Mouse (Mus musculus) C2C12 (cell line): ENCODE results near the gene Osbpl9. TPM values are rescaled to one million over a fixed set of nuclear protein-coding genes. Genes with fewer than 3 reads are reported as not detected.

Experiments used
- H3K27me3 ChIP-seq: one replicate; pipeline ENCODE4 v1.6.1; 2011; ENCODE audit not compliant: control insufficient read depth, insufficient read depth, insufficient read length
- H3K36me3 ChIP-seq: one replicate; pipeline ENCODE4 v1.6.1; 2011; ENCODE audit not compliant: control insufficient read depth, insufficient read depth
- H3K4me3 ChIP-seq: one replicate; pipeline ENCODE4 v1.5.1; 2011; ENCODE audit warnings: mild to moderate bottlenecking, control low read depth; ENCODE audit not compliant: poor library complexity, insufficient read depth, severe bottlenecking
- H3K79me2 ChIP-seq: one replicate; pipeline ENCODE4 v1.6.1; 2011; ENCODE audit not compliant: control insufficient read depth, insufficient read depth
- H3K79me3 ChIP-seq: one replicate; pipeline ENCODE4 v1.6.1; 2011; ENCODE audit warnings: low read depth, control low read depth
- H3ac ChIP-seq: one replicate; pipeline ENCODE3; 2011; ENCODE audit warnings: low read depth; ENCODE audit not compliant: control insufficient read depth, insufficient read length
- CEBPB ChIP-seq: IDR thresholded peaks from one replicate; pipeline ENCODE4 v1.6.1; 2011; ENCODE audit warnings: low read depth, mild to moderate bottlenecking, control low read depth, moderate library complexity
- CTCF ChIP-seq: IDR thresholded peaks from one replicate; pipeline ENCODE4 v1.5.1; 2011; ENCODE audit not compliant: control insufficient read depth, insufficient read depth, insufficient read length
- FOSL1 ChIP-seq: IDR thresholded peaks from one replicate; pipeline ENCODE4 v1.8.0; 2011; ENCODE audit warnings: mild to moderate bottlenecking, low read length; ENCODE audit not compliant: poor library complexity, insufficient read depth, severe bottlenecking
- MAX ChIP-seq: IDR thresholded peaks from one replicate; pipeline ENCODE4 v1.6.1; 2011; ENCODE audit warnings: mild to moderate bottlenecking, control low read depth
- MYOD1 ChIP-seq: IDR thresholded peaks from one replicate; pipeline ENCODE4 v1.6.1; 2011; ENCODE audit warnings: low read depth; ENCODE audit not compliant: control insufficient read depth, insufficient read length
- MYOG ChIP-seq: IDR thresholded peaks from one replicate; pipeline ENCODE4 v1.6.1; 2011; ENCODE audit not compliant: control insufficient read depth, insufficient read length; ENCODE audit errors: extremely low read depth
- USF1 ChIP-seq: IDR thresholded peaks from one replicate; pipeline ENCODE4 v1.6.1; 2011; ENCODE audit warnings: low read depth, mild to moderate bottlenecking, control low read depth, moderate library complexity
- polyA plus RNA-seq: library from polyadenylated mRNA; unstranded; fragments of >200 nt; fragmentation: generic; extraction: Trizol; gene quantifications from one replicate; pipeline ENCODE4 v1.2.1, GENCODE M21; 2012; ENCODE audit warnings: missing spikeins

Osbpl9 gene
- polyA plus RNA-seq, 1 experiment, result 27.2 TPM

GRCm38 (mm10) chr4:109241221-109241620 is 39.1 kb upstream of the Osbpl9 start:
- Histone ChIP-seq H3K79me3 (no peaks in the 10 kb centered on the region), H3K36me3 (no peaks in the 10 kb centered on the region), H3K27me3 (no peaks in the 10 kb centered on the region), H3K4me3 (no peak overlapping the region), H3ac (no peak overlapping the region), H3K79me2 (no peaks in the 10 kb centered on the region)
- no peak for TF ChIP-seq CTCF
- no peak for TF ChIP-seq MYOD1
- TF ChIP-seq FOSL1, result no peak
- no peak for TF ChIP-seq CEBPB
- TF ChIP-seq USF1, result no peak
- no peak for TF ChIP-seq MAX
- TF ChIP-seq MYOG, result no peak

GRCm38 (mm10) chr4:109238428-109239268 is 36.6 kb upstream of the Osbpl9 start:
- TF ChIP-seq MAX (no peak), MYOG (no peak), CEBPB (no peak), USF1 (no peak), MYOD1 (no peak), CTCF (no peak), FOSL1 (no peak)

GRCm38 (mm10) chr4:109236186-109236879 is 34.3 kb upstream of the Osbpl9 start:
- Histone ChIP-seq H3K36me3 (no peaks in the 10 kb centered on the region), H3K79me2 (no peaks in the 10 kb centered on the region), H3K4me3 (no peak overlapping the region), H3K79me3 (no peaks in the 10 kb centered on the region), H3ac (no peak overlapping the region), H3K27me3 (no peaks in the 10 kb centered on the region)
- TF ChIP-seq USF1 (no peak), FOSL1 (no peak), MAX (no peak), CEBPB (no peak), CTCF (no peak), MYOG (no peak), MYOD1 (no peak)

More at GRCm38 (mm10) chr4:109238428-109239268, 36.6 kb upstream of the Osbpl9 start:
- H3ac ChIP-seq, result no peak overlapping the region
- H3K4me3 ChIP-seq, result no peak overlapping the region
- no peaks in the 10 kb centered on the region for H3K79me3 ChIP-seq
- H3K27me3 ChIP-seq, result no peaks in the 10 kb centered on the region
- H3K36me3 ChIP-seq, result no peaks in the 10 kb centered on the region
- no peaks in the 10 kb centered on the region for H3K79me2 ChIP-seq

- Histone ChIP-seq H3K4me3 (no peak overlapping the region), H3K79me2 (no peaks in the 10 kb centered on the region), H3K79me3 (no peaks in the 10 kb centered on the region), H3K36me3 (no peaks in the 10 kb centered on the region), H3ac (no peak overlapping the region), H3K27me3 (no peaks in the 10 kb centered on the region)
- no peak for TF ChIP-seq CTCF
- TF ChIP-seq FOSL1, result no peak
- TF ChIP-seq MYOD1, result no peak
- no peak for TF ChIP-seq USF1
- TF ChIP-seq MAX, result no peak
- TF ChIP-seq CEBPB, result no peak
- TF ChIP-seq MYOG, result no peak
Measured at GRCm38 (mm10) chr4:109234806-109235350, 32.8 kb upstream of the Osbpl9 start.

- Histone ChIP-seq H3K4me3 (no peak within 1 kb of the TSS), H3K27me3 (no peaks in the 10 kb centered on the region), H3K79me3 (no peaks in the 10 kb centered on the region), H3K36me3 (no peaks in the 10 kb centered on the region), H3ac (no peak within 1 kb of the TSS), H3K79me2 (no peaks in the 10 kb centered on the region)
- TF ChIP-seq CTCF (no peak), MYOG (no peak), MAX (no peak), USF1 (no peak), MYOD1 (no peak), FOSL1 (no peak), CEBPB (no peak)
Measured at GRCm38 (mm10) chr4:109234185-109234584, 32.1 kb upstream of the Osbpl9 start, which contains the start of gene Calr4. Calr4 (plus strand) TSS chr4:109234485.
